Mouse (Mus musculus): ENCODE data around the gene Iqgap2. TPM values are rescaled to one million over a fixed set of nuclear protein-coding genes. Genes with fewer than 3 reads are reported as not detected.

Iqgap2 gene
- polyA plus RNA-seq (2012; rRNA removed): 12.7 and 20.1 TPM in 2 replicates

DNA sequence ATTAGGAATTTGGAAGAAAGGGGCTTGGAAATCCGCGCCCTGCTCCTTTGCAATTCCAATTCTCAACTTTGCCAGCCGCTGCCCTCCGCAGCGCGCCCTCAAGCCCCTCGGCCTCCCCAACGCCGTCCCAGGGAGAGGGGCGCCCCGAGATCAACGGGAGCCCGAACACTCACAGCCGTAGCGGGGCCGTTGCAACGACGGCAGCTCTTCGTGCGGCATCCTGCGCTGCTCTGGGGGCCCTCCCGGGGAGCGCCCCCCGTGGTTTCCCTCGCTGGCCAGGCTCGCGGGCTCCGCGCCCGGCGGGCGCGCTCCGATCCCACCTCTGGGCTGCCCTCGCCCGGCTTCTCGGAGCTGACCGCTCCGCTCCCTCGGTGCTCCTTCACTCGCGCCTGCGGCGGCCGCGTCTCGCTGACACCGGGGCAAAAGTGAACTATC, at the start of gene Iqgap2:
TSS of gene Iqgap2 (minus strand) at position 432 of the 435 bp plus-strand sequence.
- DNase-seq (ENCODE audit: low read depth): no peak

GRCm38 (mm10) chr13:95940811-95941210, 49.1 kb upstream of the Iqgap2 start:
- DNase-seq (ENCODE audit: low read depth): no peak

DNA sequence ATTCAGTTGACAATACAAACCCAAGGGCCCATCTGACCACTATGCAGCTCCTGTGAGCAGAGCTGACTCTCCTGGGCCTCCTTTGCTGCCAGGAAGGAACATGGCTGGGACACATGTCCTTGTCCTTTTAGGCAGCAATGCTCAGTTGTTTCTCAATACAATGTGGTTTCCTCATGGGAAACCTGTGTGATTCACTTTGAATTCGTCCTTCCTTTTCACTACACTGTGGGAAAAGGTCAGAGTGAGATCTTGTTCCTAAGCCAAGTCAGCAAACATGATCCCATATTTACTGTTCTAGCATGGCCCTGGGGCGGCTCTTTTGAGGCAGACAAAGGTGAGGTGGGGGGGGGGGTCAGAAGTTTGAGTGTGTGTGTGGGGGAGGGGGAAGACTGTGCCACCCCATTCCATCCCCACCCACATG, 32.5 kb upstream of the Iqgap2 start:
- no peak for DNase-seq (ENCODE audit: low read depth)

GRCm38 (mm10) chr13:95922626-95923025, 30.9 kb upstream of the Iqgap2 start:
- DNase-seq (ENCODE audit: low read depth): no peak

- no peak for DNase-seq (ENCODE audit: low read depth)
Measured at GRCm38 (mm10) chr13:95918624-95919284, 27.0 kb upstream of the Iqgap2 start.

DNA sequence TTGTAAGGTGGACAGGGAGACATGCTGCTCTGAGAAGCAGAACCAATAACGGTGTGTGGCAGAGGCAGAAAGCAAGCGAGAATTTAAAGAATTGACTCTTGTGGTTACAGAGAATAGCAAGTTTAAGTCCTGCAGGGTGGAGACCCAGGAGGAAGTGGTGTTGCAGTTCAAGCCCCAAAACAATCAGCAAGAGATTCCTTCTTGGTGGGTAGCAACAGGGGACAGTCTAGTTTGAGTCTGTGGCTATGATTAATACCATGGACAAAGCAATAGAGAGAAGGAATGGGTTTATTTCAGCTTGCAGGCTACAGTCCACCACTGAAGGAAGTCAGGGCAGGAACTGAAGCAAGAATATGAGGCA, 21.3 kb upstream of the Iqgap2 start:
- no peak for DNase-seq (ENCODE audit: low read depth)

DNA sequence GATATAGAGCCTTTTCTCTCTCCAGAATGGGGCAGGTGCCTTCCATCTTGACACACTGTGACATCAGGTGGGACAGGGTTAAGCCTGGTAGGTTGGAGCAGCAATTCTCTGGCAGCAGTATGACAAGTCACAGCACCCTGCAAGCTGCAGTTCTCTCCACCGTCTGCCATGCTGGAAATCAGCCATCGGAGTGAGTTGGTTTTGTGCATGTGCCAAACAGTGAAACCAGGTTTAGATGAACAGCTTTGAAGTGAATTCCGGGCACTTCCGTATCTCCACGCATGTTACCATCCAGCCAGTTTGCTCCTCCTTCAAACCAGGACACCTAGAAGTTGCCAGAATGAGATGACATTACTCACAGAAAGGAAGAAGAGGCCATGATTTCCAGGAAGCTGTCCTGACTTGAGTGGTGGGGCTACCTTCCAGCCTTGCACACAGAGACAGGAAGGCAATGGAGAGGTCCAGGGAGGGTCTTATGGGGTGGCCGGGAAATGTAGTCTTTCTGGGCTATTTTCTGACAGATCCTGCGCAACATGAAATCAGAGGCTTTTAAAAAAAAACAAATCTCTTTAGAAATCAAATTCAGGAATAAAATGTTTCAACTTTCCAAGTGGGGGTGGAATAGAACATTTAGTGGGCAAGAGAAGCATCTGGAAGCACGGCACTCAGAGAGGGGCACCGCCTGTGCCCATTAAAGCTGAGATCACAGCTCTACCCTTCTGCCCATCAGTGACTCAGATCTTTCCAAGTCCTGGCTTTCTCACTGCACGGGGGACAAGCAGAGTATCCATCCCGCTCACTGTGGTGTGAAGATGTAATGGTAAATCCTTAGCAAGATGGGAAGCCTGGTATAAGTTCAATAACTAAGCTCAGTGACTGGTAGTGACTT, 20.7 kb upstream of the Iqgap2 start:
- no peak for DNase-seq (ENCODE audit: low read depth)

GRCm38 (mm10) chr13:95910270-95910669, 18.5 kb upstream of the Iqgap2 start:
- DNase-seq (ENCODE audit: low read depth): no peak

GRCm38 (mm10) chr13:95909244-95909643, 17.5 kb upstream of the Iqgap2 start:
- DNase-seq (ENCODE audit: low read depth): no peak

- no peak for DNase-seq (ENCODE audit: low read depth)
Measured at GRCm38 (mm10) chr13:95902696-95903095, 11.0 kb upstream of the Iqgap2 start.

- DNase-seq (ENCODE audit: low read depth): no peak
Measured at GRCm38 (mm10) chr13:95899885-95900650, 8.3 kb upstream of the Iqgap2 start.

DNA sequence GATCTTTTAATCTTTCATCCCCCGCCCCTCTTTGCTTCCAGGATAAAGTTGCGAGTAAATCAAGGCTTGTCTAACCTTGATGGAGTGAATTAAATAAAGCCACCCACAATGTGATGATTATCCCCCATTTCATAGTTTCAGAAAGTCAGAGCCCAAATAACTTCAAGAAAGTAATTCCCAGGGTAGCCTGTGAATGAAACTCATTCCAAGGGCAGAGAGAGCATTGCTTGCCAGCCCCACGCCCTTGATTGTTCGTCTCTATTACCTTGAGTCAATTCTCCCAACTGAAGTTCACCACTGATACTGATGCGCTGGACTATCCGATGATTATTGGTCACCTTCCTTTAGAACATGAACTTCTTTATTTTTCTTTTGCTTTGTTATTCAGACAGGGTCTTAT, 4.8 kb upstream of the Iqgap2 start:
- DNase-seq (ENCODE audit: low read depth): no peak

DNA sequence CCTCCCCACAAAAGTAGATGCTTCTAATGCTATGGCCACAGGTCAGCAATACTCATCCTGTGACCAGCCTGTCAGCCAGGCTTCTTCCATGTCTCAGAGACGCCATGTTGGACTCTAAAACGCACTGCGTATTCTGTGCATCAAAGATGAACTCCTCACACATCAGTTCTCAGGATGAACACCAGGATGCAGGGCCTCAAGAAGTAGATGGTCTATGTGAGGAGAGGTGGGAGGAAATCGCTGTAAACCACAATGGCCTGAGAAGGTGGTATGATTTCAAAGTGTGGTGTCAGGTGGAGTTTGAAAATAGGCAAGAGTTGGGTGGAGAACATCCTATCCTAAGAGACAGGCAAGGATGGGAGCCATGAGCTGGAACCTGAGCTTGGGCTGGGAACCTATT, 1.4 kb upstream of the Iqgap2 start:
- no peak for DNase-seq (ENCODE audit: low read depth)

- no peak for DNase-seq (ENCODE audit: low read depth)
Measured at GRCm38 (mm10) chr13:95892611-95893145, 956 bp upstream of the Iqgap2 start.

- no peak for DNase-seq (ENCODE audit: low read depth)
Measured at GRCm38 (mm10) chr13:95891926-95892610, 346 bp upstream of the Iqgap2 start.

- DNase-seq (ENCODE audit: low read depth): no peak
Measured at GRCm38 (mm10) chr13:95890851-95891471, 761 bp downstream of the Iqgap2 start.

GRCm38 (mm10) chr13:95889981-95890545, 1.7 kb downstream of the Iqgap2 start:
- no peak for DNase-seq (ENCODE audit: low read depth)

DNA sequence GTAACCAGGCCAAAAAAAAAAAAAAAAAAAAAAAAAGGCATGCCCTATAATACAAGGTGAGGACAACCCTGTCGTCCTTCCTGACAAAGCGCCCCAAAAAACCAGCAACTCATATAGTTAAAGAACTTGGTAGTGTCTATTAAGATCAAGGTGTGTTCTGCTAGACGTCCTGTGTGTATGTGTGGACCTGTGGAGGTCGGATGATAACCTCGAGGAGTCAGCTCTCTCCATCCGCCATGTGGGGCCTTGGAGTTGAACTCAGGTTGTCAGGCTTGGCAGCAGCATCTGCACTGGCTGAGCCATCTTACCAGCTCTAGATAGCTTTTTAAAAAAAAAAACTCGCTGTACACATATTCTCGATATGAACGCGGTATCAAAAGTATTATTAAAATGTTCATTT, 2.4 kb downstream of the Iqgap2 start:
- no peak for DNase-seq (ENCODE audit: low read depth)

- DNase-seq (ENCODE audit: low read depth): no peak
Measured at GRCm38 (mm10) chr13:95888621-95889020, 3.1 kb downstream of the Iqgap2 start.

GRCm38 (mm10) chr13:95888170-95888569, 3.6 kb downstream of the Iqgap2 start:
- DNase-seq (ENCODE audit: low read depth): no peak

DNA sequence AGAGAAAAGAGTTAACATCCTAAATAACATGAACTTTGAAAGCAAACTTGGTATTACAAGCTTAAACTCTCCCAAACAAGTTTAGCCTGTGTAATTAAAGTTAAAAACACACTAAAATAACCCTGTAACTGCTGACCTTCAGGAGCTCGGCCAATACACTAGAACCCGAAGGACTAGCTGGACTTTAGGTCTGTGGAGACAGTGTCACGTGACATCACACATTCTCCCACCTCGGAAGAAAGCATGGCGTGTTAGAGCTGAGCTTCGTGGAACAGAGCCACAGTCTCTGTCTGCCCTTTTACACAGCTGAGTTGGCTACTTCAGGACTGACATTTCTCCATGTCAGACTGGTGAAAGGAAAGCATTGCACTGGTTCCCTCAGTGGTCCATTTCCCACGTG, 4.3 kb downstream of the Iqgap2 start:
- DNase-seq (ENCODE audit: low read depth): no peak
